Mouse (Mus musculus) lung, postnatal 0 days (tissue): ENCODE data around the gene Il17c. TPM values are rescaled to one million over a fixed set of nuclear protein-coding genes. Genes with fewer than 3 reads are reported as not detected.

Experiments
- ATAC-seq: fragments of 200-750 bp; cut with Nextera tagmentation; 2 replicates; pipeline ENCODE4 v1.8.0; 2017; ENCODE audit warnings: moderate library complexity
- DNase-seq: peaks from one replicate; pipeline ENCODE4 v3.0.0-alpha.2; 2016; ENCODE audit warnings: low spot score
- H3K27ac ChIP-seq: fragments of 300-500 bp; sonication (generic); 2 replicates; pipeline ENCODE4 v1.5.1; 2014; ENCODE audit warnings: antibody characterized with exemption, mild to moderate bottlenecking, low read length, mixed read lengths
- H3K27me3 ChIP-seq: fragments of 300-500 bp; sonication (generic); replicated peaks from 2 replicates; pipeline ENCODE4 v1.6.1; 2014; ENCODE audit warnings: low read length, mixed read lengths; ENCODE audit not compliant: insufficient read depth
- H3K36me3 ChIP-seq: fragments of 300-500 bp; sonication (generic); 2 replicates; pipeline ENCODE4 v1.6.1; 2014; ENCODE audit warnings: low read length, mixed read lengths; ENCODE audit not compliant: insufficient read depth
- H3K4me1 ChIP-seq: fragments of 300-500 bp; sonication (generic); 2 replicates; pipeline ENCODE4 v1.6.1; 2014; ENCODE audit warnings: antibody characterized with exemption, low read depth, low read length, mixed read lengths; ENCODE audit not compliant: insufficient read depth
- H3K4me2 ChIP-seq: fragments of 300-500 bp; sonication (generic); replicated peaks from 2 replicates; pipeline ENCODE4 v1.6.1; 2014; ENCODE audit warnings: low read depth, mild to moderate bottlenecking, low read length, moderate library complexity, mixed read lengths
- H3K4me3 ChIP-seq: fragments of 300-500 bp; sonication (generic); 2 replicates; pipeline ENCODE4 v1.5.1; 2014; ENCODE audit warnings: low read depth, low read length
- H3K9ac ChIP-seq: fragments of 300-500 bp; sonication (generic); replicated peaks from 2 replicates; pipeline ENCODE4 v1.6.1; 2014; ENCODE audit warnings: low read depth, mild to moderate bottlenecking
- H3K9me3 ChIP-seq: fragments of 300-500 bp; sonication (generic); 2 replicates; pipeline ENCODE4 v1.6.1; 2016; ENCODE audit warnings: low read length, mixed read lengths
- CTCF ChIP-seq: IDR thresholded peaks from 2 replicates; pipeline ENCODE4 v1.5.1; 2016; ENCODE audit warnings: antibody characterized with exemption, mild to moderate bottlenecking
- EP300 ChIP-seq: IDR thresholded peaks from 2 replicates; pipeline ENCODE4 v1.6.1; 2016; ENCODE audit warnings: antibody characterized with exemption, mild to moderate bottlenecking, control low read depth
- WGBS: fragments of 180-500 bp; shearing (Covaris S2); extraction: QIAGEN DNeasy Blood & Tissue Kit; methylation state at CpG from one replicate; pipeline ENCODE4 v1.1.7; 2014; 5-methylcytosine and 5-hydroxymethylcytosine counted together
- polyA plus RNA-seq: library from polyadenylated mRNA; unstranded; fragments of >200 nt; fragmentation: Nextera tagmentation; extraction: Ambion mirVana; gene quantifications from 2 replicates; pipeline ENCODE4 v1.2.1, GENCODE M21; 2015

The Il17c gene
- polyA plus RNA-seq, 1 experiment from 2014 or later: not detected

DNA sequence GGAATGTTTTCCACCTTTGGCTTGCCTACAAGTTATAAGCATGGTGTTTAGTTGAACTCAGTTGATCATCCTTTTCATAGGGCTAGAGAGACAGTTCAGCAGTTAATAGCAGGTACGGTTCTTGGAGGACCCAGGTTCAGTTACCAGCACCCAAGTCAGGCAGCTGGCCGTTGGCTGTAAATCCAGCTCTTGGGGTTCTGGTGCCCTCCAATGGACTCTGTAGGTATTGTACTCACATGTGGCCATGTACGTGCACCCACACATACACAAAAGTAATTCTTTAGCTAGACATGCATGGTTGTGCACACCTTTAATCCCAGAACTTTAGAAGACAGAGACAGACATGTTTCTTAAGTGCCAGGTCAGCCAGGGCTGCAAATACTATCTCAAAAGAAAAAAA lies 32.5 kb upstream of the Il17c start:
- DNase-seq: no peak
- no peak overlapping the region for H3K4me3 ChIP-seq
- H3K9ac ChIP-seq: no peak overlapping the region
- H3K27me3 ChIP-seq: no peaks in the 10 kb centered on the region
- no peak for ATAC-seq
- 83% methylated on average over 3 of the region's 3 CpGs for WGBS
- H3K4me2 ChIP-seq: no peak overlapping the region
- no peaks in the 10 kb centered on the region for H3K4me1 ChIP-seq
- H3K27ac ChIP-seq: no peak overlapping the region
- TF ChIP-seq CTCF (peak; percentile 14; the same call in 1 of the 2 replicates), EP300 (no peak)
- H3K36me3 ChIP-seq: peaks cover 29% of the 10 kb centered on the region; the same call in 1 of the 2 replicates
- no peaks in the 10 kb centered on the region for H3K9me3 ChIP-seq

DNA sequence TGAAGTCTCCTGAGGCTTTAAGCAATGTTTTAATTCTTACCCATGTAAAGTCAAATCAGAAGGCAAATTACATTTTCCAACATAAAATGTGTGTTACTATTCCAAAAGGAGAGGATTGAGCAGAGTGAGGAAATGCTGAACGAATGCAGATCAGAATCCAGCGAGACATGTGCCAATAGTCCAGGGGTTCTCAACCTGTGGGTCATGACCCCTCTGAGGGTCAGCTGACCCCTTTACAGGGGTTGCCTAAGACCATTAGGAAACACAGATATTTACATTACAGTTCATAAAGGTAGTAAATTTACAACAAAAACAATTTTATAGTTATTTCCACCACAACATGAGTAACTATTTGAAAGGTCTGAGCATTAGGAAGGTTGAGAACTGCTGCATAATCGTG lies 31.1 kb upstream of the Il17c start:
- DNase-seq (no peak), ATAC-seq (no peak)
- peaks cover 31% of the 10 kb centered on the region; the same call in 1 of the 2 replicates for H3K36me3 ChIP-seq
- H3K27me3 ChIP-seq: no peaks in the 10 kb centered on the region
- WGBS: 82% methylated on average over 3 of the region's 3 CpGs
- H3K9me3 ChIP-seq: no peaks in the 10 kb centered on the region
- H3K9ac ChIP-seq: no peak overlapping the region
- no peak overlapping the region for H3K4me3 ChIP-seq
- H3K27ac ChIP-seq: no peak overlapping the region
- H3K4me1 ChIP-seq: no peaks in the 10 kb centered on the region
- no peak for TF ChIP-seq EP300
- TF ChIP-seq CTCF: no peak
- no peak overlapping the region for H3K4me2 ChIP-seq

DNA sequence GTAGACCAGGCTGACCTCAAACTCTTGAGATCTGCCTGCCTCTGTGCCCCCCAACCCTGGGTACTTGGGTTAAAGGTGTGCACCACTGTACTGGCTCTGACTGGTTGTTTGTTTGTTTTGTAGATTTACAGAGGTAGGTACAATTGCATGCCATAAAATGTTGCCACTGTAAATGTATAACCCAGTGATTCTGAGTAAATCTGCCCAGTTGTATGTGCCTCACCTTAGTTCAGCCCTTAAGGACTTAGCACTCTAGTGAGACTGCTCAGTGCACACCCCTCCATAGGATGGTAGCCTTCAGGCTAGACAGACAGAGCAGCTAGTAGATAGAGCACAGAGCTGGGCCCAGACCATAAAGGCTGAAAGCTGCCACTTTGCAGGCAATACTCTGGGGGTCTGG lies 28.1 kb upstream of the Il17c start:
- Histone ChIP-seq H3K4me3 (no peak overlapping the region), H3K4me1 (no peaks in the 10 kb centered on the region), H3K9me3 (no peaks in the 10 kb centered on the region), H3K27me3 (no peaks in the 10 kb centered on the region), H3K4me2 (no peak overlapping the region), H3K36me3 (peaks cover 35% of the 10 kb centered on the region; the same call in 1 of the 2 replicates), H3K27ac (no peak overlapping the region), H3K9ac (no peak overlapping the region)
- no peak for ATAC-seq
- DNase-seq: no peak
- TF ChIP-seq CTCF: no peak
- TF ChIP-seq EP300: no peak

DNA sequence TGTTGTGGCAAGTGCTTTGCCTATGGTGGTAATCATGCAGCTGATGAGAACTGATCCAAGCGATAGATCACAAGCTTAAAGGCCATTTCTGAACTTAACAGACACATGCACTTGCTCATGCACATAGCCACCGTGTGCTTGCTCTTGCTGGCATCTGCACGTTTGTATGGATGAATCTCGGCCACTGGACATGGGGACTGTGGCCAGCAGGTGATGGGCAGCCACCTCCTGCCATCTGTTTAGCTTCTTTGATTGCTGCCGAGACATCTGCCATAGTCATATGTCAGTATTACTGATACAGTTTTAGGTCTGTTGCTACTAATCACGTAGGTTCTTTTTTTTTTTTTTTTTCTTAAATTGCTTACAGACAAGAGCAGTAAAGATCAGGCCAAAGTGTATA lies 26.5 kb upstream of the Il17c start:
- TF ChIP-seq CTCF (no peak), EP300 (no peak)
- Histone ChIP-seq H3K27ac (no peak overlapping the region), H3K4me1 (no peaks in the 10 kb centered on the region), H3K36me3 (peaks cover 32% of the 10 kb centered on the region; the same call in 1 of the 2 replicates), H3K27me3 (no peaks in the 10 kb centered on the region), H3K9me3 (no peaks in the 10 kb centered on the region), H3K4me2 (no peak overlapping the region), H3K4me3 (no peak overlapping the region), H3K9ac (no peak overlapping the region)
- ATAC-seq (no peak), DNase-seq (no peak)
- 86% methylated on average over 6 of the region's 6 CpGs for WGBS

DNA sequence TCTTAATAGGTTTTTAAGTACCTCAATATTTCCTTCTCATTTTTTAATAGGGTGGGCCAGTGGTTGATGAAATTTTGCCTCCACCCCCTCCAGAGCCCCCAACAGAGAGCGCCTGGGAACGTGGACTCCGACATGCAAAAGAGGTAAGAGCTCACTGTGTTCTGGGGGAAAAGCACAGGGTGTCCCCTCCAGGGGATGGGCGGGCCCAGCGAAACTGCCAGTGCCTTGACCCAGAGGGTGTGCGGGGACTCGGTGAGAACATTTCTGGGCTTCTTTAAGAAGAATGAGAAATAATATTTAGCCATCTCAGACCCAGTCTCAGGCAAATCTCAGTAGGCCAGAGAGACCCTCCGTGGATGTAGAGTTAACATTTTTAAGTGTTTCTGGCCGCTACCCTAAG lies 23.6 kb upstream of the Il17c start:
- Histone ChIP-seq H3K4me2 (no peak overlapping the region), H3K27ac (no peak overlapping the region), H3K36me3 (peaks cover 48% of the 10 kb centered on the region), H3K9me3 (no peaks in the 10 kb centered on the region), H3K9ac (no peak overlapping the region), H3K27me3 (no peaks in the 10 kb centered on the region), H3K4me3 (no peak overlapping the region), H3K4me1 (no peaks in the 10 kb centered on the region)
- 96% methylated on average over 9 of the region's 9 CpGs for WGBS
- TF ChIP-seq EP300 (no peak), CTCF (no peak)
- DNase-seq: no peak
- no peak for ATAC-seq

DNA sequence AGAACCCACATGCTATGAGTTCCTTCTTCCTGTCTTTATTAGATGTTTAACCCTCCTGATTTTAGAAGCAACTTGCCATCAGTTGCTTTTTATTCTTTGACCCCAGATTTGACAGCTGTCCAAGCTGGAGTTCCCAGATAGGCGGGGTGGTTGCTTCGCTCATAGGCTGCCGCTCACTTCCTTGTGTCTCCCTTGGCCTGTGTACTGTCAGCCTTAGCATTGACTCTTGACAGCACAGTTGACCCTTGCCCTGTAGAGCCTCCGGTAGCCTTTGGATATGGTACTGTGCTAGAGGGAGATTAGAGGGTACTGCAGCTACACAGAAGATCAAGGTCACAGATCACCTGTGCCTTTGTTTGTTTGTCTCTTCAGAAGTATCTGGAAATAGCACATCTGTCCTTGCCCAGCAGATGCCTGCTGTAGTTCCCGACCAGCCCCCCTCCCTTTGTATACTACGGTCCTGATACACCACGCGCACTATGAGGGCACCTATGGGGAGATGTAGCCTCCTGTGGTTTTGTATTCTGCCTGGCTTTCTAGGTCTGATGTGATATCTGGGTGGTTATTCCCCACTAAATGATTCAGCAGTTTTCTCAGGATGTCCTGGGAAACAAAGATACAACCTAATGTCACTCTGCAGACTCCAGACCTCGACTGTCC lies 16.5 kb upstream of the Il17c start:
- H3K27me3 ChIP-seq: no peaks in the 10 kb centered on the region
- DNase-seq: no peak
- peaks cover 59% of the 10 kb centered on the region for H3K36me3 ChIP-seq
- no peaks in the 10 kb centered on the region for H3K9me3 ChIP-seq
- H3K4me2 ChIP-seq: no peak overlapping the region
- no peak overlapping the region for H3K9ac ChIP-seq
- H3K27ac ChIP-seq: no peak overlapping the region
- TF ChIP-seq CTCF (no peak), EP300 (no peak)
- 84% methylated on average over 9 of the region's 9 CpGs for WGBS
- H3K4me1 ChIP-seq: no peaks in the 10 kb centered on the region
- ATAC-seq: no peak
- no peak overlapping the region for H3K4me3 ChIP-seq

DNA sequence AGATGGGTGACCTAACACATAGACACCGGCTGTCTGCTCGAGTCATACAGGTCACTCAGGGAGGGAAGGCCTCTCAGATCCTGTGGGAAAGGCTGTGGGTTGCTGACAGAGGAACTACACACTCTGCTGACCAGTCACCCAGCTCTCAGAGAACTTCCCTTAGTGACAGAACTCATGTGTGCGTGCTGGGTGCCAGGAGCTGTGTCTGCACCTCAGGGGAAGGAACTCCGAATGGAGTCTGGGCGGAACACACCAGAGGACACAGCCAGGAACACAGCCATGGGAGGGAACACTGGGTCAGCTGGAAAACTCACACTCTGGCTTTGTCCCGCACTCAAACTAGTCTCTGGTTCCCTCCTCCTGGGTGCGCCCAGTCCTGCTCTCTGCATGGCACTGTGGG lies 14.1 kb upstream of the Il17c start:
- DNase-seq (no peak), ATAC-seq (no peak)
- Histone ChIP-seq H3K4me3 (no peak overlapping the region), H3K9ac (no peak overlapping the region), H3K36me3 (peaks cover 71% of the 10 kb centered on the region), H3K4me2 (no peak overlapping the region), H3K27ac (no peak overlapping the region), H3K27me3 (no peaks in the 10 kb centered on the region), H3K9me3 (no peaks in the 10 kb centered on the region), H3K4me1 (no peaks in the 10 kb centered on the region)
- TF ChIP-seq EP300: no peak
- no peak for TF ChIP-seq CTCF
- 91% methylated on average over 7 of the region's 7 CpGs for WGBS
